Mouse (Mus musculus) layer of hippocampus, adult 9-10 months (tissue): ENCODE measurements around the gene 2410137M14Rik.

Experiments used
- DNase-seq: peaks from one replicate; pipeline ENCODE4 v3.0.0; 2022; ENCODE audit warnings: low spot score

2410137M14Rik gene

GRCm38 (mm10) chr17:36948286-36948685 lies 32.8 kb downstream of the 2410137M14Rik start:
- no peak for DNase-seq

GRCm38 (mm10) chr17:36947051-36947819 lies 33.8 kb downstream of the 2410137M14Rik start:
- DNase-seq, result no peak

- DNase-seq, result no peak
These were observed 36.8 kb downstream of the 2410137M14Rik start for GRCm38 (mm10) chr17:36944121-36944775.

GRCm38 (mm10) chr17:36943691-36944090 lies 37.3 kb downstream of the 2410137M14Rik start:
- DNase-seq, result no peak

GRCm38 (mm10) chr17:36942791-36943471 lies 38.1 kb downstream of the 2410137M14Rik start, which contains the start of gene Rnf39:
Gene Rnf39 (plus strand): TSS chr17:36942918.
- no peak for DNase-seq

- no peak for DNase-seq
These were observed 38.6 kb downstream of the 2410137M14Rik start for GRCm38 (mm10) chr17:36942391-36942790.

GRCm38 (mm10) chr17:36938056-36938455 lies 43.0 kb downstream of the 2410137M14Rik start:
- DNase-seq, result no peak

GRCm38 (mm10) chr17:36931806-36932205 lies 49.2 kb downstream of the 2410137M14Rik start:
- DNase-seq, result no peak

GRCm38 (mm10) chr17:36931130-36931529 lies 49.9 kb downstream of the 2410137M14Rik start:
- DNase-seq, result no peak

- DNase-seq, result no peak
These were observed 50.8 kb downstream of the 2410137M14Rik start for GRCm38 (mm10) chr17:36930233-36930632.

- no peak for DNase-seq
These were observed 51.7 kb downstream of the 2410137M14Rik start for GRCm38 (mm10) chr17:36929236-36929932.
